Mouse (Mus musculus): ENCODE data around the gene Atp5mpl.
"Not testable (repeated sequence)": the region's sequence is repeated elsewhere in the genome, so short reads cannot be mapped to it uniquely, and the experiment has no call there.

Atp5mpl gene

DNA sequence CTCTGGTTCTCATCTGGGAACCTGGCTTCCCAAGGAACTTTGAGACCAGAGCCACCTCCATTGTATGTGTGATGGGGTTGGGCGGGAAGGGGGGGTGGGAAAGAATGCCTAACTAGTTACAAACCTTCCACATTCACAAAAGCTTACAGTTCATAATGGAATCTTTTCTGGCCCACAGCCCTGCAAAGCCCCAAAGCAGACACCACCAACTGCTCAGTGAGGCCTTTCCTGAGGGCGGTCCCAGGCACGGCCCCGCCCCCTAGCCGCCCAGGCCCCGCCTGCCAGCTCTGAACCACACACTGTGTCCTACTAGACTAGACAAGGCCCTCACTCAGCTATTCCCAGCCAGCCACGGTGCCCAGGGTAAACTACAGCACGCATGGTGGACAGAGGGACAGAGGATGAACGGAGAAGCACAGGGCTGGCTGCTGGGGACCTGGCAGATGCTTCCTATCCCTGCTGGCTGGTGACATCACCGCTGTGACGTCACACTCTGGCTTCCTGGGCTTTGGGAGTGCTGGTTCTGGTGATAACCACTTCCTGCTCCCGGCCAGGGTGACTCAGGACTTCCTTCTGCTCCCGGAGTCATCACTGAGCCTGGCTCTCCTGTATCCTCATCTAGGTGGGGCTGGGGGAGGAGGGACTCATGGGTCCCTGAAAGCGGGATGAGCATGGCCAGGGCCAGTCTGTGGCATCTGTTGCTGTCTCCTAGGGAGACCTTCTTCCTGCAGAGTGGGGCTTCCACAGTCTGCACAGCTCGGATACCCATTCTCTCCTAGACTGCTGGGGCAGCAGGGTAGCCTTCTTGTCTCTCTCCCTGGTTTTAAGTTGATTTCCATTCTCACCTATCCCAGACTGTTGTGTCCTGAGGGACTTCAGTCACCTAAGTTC lies 20.8 kb downstream of the Atp5mpl start:
- not testable (repeated sequence) for DNase-seq

DNA sequence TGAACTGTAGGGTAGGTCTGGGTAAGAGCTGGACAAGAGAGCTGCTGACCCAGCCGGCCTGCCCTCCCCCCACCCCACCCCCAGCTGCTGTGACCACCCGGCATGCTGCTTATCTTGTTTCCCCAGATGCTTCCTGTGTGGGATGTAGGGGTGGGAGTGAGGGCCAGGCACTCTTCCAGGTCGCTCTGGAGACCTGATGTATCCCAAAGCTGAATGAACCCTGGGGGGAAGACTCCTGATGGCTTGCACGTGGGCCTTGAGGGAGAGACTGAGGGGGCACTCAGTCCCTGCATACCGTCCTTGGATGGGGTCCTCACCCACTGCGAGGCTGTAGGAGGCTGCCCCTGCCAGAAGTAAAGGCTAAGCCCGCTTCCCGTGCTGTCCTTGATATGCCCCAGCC lies 21.7 kb downstream of the Atp5mpl start:
- DNase-seq, result no peak

DNA sequence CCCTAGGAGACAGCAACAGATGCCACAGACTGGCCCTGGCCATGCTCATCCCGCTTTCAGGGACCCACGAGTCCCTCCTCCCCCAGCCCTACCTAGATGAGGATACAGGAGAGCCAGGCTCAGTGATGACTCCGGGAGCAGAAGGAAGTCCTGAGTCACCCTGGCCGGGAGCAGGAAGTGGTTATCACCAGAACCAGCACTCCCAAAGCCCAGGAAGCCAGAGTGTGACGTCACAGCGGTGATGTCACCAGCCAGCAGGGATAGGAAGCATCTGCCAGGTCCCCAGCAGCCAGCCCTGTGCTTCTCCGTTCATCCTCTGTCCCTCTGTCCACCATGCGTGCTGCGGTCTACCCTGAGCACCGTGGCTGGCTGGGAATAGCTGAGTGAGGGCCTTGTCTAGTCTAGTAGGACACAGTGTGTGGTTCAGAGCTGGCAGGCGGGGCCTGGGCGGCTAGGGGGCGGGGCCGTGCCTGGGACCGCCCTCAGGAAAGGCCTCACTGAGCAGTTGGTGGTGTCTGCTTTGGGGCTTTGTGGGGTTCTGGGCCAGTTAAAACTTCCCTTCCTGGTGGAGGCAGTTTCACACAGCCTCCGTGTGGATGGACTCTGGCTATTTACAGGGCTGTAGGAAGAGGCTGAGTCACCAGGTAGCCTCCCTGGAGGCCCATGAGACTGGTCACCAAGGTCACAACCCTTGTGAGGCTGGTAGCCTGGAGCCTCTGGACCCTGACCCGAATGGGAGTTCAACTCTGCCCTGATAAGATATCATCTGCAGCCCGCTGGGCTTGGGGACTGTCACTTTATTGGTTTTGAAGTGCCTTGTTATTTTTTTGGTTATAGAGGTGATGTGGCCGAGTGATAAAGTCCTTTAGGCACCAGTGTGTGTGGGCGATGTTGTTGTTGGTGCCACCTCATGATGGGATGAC lies 22.5 kb downstream of the Atp5mpl start:
- DNase-seq, result not testable (repeated sequence)

DNA sequence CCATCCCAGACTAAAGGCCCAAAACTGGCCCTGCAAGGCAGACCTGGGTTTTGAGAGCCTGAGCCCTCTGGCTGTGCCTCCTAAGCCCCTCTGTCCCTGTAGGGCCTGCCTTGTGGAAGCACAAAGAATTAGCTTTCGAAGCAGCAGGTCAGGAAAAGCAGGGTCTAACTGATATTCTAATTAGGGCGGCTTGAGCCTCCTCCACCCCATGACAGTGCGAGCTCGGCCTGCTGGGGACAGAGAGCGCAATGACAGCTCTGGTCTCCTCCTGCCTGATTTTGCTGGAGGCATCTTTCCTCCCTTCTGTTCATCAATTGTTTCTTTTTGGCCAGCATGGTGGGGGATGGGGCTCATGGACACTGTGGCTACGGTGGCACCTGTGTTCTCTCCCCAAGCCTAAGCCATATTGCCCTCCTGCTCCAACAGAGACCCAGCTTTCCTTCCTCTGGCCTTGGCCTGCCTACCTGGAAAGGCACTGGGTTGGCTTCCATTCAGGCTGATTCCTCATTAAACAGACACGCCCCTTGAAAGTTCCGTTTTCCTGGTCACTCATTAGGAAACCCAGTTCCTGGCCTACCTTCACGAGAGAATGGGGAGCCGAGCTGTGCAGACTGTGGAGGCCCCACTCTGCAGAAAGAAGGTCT lies 23.2 kb downstream of the Atp5mpl start:
- DNase-seq, result peak; percentile 18

DNA sequence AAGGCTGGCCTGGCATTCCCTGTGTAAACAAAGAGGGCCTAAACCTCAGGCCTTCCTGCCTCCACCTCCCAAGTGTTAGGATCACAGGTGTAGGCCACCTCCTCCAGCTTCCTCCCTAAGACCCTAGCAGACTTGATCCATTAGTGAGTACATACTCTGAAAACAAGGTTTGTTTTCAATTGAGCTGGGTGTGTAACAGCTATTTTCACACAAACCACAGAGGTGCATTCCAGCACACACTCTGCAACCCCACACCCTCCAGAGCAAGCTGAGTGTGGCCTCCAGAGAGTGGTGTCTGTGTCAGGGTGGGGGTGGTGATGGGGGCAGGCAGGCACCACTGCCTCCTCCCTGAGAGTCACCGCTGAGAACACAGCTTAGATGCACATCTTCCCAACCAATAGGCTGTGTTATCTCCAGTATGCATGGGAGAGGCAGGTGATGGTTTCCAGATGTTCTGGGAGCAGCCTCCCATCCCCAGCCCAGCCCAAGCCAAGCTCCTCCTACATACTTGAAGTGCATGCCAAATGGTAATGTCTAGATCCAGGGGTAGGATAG lies 28.1 kb downstream of the Atp5mpl start:
- no peak for DNase-seq

DNA sequence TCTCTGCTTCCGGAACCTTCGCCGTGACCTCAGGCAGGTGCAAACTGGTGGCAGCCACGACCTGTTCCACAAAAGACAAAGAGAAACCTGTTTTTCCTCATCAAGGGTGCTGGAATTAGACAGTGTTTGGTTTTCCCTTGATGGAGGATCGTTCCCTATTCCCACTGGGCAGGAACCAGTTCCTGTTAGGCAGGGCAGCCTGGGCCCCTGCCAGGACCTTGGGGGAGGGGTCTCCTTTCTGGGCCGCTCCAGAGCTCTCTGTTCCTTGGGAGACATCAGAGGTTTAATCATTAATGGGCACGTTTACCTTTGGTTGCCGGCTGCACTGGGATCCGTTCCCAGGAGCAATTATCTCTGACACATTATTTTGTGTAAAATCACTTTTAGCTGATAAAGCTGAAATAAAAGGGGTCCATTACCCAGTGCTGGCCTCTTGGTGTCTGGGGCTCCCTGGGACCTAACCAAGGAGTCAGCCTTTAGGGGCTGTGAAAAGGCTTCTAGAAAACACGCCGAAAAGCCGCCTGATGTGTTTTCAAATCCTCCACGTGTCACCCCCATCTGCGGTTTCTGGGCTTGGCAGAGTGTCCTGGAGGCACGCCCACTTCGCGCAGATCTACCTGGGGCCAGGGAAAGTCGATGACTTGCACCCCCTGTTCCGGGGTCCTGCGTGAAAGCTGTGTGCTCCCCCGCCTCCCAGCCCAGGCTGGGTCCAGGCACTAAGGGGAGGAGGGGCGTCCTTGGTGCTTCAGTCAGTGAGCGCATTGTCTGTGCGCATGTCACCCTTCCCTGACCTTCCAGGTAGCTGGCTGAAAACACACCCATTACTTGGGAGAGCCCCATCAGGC lies 29.8 kb downstream of the Atp5mpl start:
- DNase-seq, result no peak

DNA sequence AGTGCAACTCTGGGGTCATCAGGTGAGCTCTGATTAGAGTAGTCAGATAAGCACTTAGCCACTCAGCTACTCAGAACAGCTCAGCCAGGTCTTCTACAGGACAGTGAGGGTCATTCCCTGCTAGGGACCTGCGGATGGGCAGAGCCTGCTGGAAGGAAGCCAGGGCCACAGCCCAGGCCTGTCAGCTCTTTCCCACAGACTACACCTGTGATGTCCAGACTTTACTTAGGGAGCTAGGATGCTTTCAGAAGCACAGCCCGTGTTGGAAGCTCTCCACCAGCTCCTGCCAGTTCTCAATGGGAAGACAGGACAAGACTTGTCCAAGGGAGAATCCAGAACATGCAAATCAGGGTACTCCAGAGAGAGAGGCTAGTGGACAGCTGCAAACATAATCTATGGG lies 32.8 kb downstream of the Atp5mpl start:
- DNase-seq, result no peak

DNA sequence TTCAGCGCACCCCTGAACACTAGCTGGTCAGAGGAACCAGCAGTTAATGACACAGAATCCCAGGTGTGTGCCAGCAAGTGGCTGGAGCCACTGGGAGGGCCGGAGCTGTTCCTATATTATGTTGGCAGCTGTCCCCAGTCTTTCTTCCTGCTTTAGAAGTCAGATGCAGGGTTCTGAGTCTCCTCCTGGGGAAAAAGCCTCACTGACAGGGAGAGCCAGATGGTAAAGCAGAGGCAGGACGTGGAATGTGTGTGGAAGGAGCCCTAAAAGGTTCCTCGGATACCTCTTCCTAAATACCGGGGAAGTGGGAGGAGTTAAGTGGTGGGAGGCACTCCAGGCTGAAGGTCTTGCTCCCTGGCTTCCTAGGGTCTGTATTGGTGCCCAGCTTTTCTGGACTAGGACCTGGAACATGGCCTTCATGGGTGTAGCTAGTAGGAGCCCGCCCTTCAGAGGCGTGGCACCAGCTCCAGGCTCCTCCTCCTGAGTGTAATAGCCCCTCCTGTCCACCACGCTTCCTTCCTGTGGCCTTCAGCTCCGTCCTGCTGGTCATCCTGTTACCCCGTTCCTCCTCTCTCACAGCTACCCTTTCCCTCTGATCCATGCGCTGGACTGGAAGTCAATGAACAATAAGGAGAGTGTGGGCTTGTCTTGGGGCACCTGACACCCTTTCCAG lies 33.6 kb downstream of the Atp5mpl start:
- no peak for DNase-seq

DNA sequence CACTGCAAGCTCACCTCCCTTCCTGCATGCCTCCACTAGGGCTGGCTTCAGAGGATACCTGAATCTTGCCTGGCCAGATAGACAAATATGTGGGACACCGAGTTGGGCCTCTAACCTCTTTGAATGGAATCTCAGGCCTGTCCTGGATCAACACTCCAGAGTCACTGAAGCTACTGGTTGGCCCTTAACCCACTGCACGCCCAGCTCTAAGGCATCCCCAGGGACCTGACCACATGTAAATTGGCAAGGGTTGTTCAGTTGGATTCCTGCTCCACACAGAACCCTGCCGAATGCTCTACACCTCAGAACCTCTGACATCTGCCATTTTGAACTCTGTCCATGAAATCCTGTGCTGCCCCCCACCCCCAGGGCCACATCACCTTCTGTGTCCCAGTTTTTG lies 34.3 kb downstream of the Atp5mpl start:
- DNase-seq, result no peak

DNA sequence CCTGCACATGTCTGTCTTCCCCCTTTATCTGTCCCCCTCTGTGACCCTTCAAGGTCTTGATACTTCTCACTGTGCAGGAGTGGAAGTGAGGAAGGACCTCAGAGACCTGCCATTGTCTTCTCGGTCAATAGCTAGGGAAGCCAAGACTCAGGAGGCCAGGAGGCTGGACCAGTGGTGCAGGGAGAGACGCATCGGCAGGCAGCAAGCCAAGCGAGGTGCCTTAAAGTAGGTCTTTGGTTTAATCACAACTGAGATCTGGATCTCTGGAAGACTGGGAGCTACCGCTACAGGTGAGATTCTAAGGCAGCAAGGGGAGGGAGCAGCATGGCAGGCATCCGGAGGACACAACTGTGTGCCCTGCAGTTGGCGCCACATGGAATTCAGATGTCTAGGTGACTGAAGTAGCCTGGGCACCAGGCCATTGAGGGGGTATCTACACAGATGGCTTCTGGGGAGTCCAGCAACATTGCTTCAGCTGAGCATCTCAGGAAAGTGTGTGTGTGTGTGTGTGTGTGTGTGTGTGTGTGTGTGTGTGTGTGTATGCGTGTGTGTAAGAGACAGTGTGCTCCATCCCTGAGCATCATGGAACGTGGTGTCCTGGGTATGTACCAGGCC lies 35.3 kb downstream of the Atp5mpl start:
- no peak for DNase-seq

DNA sequence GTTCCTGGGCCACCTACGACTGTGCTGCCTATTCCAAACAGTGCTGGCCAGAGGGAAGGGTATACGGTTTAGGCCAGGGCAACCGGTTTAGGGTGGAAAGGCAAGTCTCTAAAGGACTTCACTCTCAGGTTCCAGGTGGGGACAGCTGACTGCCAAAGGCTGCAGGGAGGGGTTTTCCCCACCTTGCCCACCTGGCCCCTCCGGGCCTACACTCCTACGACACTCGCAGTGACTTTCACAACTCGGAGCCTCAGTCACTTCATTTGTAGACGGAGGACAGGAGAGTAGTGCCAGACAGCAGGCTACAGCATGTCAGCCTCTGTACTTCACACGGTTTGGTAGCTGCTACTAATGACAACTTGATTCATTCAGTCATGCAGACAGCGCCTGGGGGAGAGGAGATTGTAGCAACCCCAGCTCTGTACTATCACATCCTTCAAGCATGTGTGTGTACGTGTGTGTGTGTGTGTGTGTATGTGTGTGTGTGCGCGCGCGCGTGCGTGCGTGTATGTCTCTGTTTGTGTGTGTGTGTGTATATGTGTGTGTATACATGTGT lies 38.3 kb downstream of the Atp5mpl start:
- no peak for DNase-seq

DNA sequence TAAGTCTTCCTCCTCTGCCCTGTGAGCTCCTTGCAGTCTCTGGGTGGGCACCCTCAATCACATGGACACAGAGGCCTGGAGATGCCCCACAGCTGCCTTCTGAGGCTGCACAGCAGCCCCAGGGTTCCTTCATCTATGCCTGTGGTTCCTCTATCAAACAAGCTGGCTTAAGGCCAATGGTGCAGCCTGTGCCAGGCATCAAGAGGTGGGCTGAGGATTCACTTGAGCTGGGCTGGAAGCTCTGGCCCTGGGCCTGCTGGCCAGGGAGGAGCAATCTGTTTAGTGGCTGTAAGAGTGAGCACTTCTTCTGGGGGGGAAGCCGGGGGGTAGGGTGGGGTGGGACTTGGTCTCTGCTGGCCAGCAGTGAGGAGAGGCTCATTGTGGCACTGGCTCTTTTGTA lies 39.4 kb downstream of the Atp5mpl start:
- peak; percentile 50 for DNase-seq

DNA sequence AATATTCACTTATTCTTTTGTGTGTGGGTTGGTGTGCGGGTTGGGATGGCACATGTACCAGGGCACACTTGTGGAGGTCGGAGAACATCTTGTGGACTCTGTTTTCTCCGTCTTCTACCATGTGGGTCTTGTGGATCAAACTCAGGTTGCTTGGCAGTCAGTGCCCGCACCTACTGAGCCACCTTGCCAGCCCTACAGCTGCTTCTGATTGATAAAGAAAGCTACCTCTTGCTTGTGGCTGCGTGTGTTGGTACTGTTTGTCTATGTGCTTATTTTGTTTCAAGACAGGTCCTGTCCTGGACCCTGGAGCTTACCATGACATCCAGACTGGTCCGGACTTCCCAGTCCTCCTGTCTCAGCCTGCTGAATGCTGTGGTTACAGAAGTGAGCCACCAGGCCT lies 43.7 kb downstream of the Atp5mpl start:
- DNase-seq, result no peak

DNA sequence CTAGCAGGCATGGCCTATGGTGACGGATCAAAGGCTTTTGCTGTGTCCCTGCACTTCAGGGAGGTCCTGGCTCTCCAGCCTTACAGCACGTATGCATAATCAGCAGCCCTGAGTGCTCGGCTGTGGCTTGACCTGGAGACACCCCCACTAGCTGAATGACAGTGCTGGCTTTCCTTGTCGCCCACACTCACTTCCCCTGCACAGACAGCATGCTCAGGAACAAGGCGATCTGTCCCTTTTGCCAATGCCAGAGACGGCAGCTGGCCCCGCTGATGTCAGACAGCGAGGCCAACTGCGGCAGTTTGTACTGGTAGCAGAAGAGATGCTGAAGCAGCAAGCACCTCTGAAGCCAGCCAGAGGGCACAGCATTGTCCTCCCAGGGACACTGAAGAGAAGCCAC lies 46.7 kb downstream of the Atp5mpl start:
- peak; percentile 91 for DNase-seq

DNA sequence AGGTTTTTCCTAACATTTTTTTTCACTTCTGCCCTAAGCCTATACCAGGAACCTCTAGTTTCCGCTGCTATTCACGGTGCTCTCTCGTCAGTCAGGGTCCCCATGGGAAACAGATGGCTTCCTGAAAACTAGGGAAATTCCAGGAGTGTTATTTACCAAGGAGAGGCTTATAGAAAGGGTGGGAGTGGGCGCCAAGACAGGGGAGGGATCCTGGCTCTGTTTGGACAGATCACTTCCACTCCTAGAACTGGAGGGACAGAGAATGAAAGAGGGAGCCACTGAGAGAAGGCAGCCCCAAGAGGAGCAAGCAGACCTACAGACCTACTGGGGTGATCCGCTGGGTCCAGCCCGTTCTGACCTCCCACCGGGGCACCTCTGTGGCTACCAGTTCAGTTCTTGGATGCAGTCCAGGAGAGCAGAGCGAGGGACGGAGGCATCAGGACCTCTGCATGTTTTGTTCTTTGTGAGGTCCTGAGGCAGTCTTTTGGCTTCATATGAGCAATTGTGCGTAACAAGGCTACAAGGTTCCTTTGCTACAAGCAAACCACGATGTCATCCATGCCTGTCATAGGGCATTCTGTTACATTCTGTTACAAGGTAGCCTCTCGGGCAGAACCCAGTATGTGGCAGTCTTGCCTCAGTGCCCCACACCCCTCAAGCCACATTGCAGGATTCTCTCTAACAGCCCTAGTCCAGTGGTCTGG lies 50.1 kb downstream of the Atp5mpl start:
- no peak for DNase-seq

DNA sequence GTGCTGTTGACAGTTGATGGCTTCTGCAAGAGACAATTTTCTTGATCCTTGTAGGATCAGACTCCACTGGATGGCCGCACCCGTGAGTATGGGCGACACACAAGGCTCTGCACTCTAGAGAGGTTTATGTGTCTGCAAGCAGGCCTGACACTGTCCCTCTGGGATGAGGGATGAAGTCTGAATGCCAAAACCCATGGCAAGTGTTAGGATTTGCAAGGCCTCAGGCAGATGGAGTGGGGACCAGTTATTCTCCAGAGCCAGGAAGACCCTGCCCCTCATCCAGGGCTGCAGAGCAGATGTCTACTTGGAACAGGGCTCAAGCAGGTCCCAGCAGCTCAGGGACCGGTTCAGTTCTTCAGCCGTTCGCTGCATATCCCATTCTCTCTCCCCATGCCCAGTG lies 51.0 kb downstream of the Atp5mpl start:
- no peak for DNase-seq

DNA sequence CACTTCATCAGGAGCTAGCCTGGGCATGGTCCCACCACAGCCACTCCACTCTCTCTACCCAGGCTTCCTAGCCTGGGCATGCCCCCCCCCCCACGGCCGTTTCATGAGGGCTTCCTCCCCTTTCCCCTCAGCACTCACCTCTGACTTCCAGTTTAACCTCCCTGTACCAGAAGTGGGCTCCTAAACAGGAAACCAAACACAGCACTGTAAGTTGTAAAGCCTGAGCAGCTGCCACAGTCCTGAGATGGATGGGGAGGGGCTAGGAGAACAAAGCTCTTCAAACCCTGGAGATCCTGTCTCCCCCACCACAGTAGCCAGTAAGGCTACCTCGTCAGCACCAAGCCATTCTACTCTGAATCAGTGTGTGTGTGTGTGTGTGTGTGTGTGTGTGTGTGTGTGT lies 52.7 kb downstream of the Atp5mpl start:
- DNase-seq, result no peak

DNA sequence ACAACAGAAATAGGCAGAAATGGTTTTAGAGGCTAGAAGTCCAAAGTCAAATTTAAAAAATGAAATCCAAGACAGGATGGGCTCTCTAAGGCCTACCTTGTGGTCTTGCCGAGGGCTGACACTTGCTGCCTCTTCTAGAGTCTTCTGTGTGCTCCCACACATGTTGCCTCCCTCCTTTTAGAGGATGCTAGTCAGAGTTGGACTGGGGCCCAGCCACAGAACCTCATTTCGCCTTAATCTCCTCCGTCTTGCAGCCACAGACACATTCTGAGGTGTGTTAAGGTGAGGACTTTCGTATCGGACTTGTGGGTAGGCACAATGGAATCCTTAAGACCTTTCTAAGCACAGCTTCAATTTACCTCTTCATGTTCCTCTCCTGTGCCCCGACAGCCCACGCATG lies 54.0 kb downstream of the Atp5mpl start:
- no peak for DNase-seq

DNA sequence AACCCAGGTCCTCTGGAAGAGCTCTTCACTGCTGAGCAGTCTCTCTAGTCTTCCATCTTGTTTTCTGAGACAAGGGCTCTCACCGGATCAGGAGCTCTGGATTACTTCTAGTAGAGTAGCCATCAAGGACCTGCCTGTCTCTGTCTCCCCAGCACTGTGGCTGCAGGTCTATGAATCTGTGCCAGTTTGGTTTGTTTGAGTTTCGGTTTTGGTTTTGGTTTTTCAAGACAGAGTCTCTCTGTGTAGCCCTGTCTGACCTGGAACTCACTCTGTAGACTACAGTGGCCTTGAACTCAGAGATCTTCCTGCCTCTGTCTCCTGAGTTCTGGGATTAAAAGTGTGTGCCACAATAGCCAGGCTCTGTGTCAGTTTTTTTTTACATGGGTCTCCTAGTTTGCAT lies 55.0 kb downstream of the Atp5mpl start:
- no peak for DNase-seq
